Mouse (Mus musculus) thymus, postnatal 25 days (tissue): ENCODE measurements around the gene 4930558K02Rik.

Experiments
- DNase-seq: peaks from one replicate; pipeline ENCODE4 v3.0.0; 2022

The 4930558K02Rik gene

DNA sequence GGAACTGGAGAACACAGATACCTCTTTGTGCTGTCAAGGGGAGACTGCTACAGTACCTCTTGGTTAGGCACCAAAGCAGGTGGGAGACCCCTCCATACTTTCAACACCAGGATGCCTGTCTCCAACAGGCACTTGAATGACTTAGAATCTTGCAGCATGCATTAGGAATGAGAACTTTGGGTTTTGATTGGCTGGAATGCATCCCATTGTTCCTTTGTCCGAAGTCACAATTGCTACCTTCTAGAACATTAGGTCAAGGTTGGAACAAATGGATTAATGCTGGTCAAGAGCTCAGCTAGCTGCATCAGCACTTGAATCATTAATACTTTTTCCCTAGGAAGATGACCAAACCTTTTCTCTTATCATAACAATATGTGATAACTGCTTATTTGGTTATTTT is at the start of gene 4930558K02Rik:
4930558K02Rik (minus strand) TSS at position 101 of the 400 bp plus-strand sequence.
- no peak for DNase-seq

DNA sequence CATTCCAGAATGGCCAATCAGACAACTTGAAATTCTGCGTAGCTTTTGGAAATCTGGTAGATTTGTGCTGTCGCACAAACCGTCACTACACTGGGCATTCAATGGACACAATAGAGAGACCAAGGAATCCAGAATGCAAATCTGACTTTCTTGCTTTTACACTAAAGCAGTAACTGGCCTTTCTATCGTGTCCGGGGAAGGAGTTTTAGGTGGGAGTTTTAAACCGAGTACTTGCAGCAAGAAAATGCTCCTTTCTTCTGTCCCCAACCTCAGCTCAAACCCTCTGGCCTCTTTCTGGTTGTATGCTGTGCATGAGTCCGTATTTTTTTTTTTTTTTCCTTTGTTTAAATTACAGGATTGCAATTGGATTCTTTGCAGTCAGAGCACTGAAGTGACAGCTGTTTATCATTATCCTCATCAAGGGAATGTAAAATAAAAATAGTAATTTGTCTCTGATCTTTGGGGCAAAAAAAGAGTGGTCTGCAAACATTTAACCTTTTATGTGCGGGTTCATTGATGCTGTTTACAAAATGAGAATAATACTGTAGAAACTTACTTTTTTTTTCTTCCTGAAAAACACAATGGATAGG is 44.3 kb upstream of the 4930558K02Rik start:
- DNase-seq = no peak

DNA sequence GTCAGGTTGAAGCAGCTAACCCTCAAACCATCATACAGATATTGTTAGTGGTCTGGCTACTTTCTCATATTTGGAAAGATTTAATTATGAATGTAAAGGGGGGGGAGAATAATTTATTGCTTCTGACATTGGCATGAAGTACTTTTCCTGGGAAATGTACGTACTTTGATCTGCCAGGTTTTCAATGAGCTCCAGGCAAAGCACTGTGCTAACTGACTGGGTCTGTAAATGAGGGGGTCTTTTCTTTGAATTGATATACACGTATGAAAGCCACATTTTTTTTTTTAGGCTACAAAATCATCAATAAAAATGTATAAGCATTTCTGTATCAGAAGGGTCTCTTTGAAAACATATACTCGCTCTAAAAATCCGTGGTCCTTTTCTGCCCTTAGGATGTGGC is 41.3 kb upstream of the 4930558K02Rik start:
- DNase-seq = no peak

DNA sequence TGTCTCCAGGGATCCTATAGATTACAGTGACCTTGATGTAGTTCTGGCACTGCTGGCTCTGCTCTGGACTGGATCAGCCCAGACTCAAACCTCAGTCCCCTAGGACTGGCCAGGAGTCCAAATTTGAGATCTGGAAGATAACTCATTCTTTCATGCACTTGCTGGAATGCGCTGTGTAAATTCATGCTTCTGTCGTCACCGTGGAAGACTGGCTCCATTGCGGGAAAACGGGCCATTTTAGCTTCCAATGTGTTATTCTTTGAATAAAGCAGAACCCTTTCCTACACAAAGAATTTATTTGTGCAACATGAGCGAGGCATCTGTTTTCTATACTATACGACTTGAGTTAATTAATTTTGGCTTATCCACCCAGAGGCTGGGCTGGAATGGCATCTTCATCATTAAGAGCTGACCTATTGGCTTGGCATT is 40.9 kb upstream of the 4930558K02Rik start:
- DNase-seq = no peak

DNA sequence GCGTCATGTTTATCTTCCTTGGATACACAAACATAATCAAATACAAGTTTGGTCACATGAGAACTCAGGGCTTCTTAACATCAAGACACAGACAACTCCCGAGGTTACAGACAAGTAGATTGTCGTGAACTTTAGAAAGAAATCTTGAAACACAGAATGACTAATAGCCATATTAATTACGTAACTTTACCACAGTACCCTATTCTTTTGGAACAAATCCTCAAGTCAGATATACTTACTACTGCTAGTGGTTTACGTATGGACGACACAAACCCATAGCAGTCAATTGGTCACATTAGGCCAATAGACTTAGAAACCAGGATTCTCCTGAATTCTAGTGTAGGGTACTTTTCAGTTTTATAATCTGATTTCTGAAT is 39.2 kb upstream of the 4930558K02Rik start:
- DNase-seq = no peak

DNA sequence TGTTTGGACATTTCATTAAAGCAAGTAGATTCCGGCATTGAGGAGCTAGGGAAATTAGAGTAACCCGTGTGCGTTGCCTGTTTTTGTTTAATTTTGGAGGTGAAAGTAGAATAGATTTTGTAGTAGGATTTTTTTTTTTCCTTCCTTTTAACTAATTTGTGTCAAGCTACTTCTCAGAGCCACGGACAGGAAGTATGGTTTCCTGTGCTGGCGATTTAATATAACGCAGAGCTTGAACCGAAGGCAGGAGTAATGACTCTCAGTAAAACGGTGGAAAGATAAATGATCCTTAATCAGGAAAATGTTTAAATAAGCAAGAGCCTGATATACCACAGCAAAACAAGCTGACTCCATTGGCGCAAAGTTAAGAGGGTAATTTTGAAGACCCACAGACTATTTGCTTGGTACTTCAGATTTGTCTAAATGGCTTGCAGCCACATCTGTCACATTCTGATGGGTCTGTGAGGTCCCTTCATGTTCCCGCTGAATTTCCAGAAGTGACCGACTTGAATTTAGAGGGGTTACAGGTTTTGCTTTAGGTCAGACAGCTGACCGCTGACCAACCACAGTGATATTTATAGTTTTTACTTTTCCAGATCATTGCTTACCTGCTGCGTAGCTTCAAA is 38.7 kb upstream of the 4930558K02Rik start:
- no peak for DNase-seq

DNA sequence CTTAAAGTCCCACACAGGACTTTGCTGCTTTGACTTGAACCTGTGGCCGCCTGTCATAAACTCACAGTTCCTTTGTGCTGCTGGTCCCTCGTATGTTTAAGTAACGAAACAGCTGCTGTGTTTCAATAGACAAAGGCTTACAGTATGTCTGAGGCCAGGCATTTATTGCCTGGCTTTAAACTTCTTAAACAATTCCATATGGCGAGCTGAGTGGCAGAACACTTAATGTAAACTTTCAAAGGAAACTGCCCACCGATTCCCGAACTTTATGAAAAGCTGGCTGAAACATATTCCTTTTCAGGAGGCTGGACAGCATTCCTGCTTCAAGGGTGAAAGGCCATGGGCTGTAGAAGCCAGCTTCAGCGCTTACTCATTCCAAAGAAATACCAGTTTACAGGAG is 37.5 kb upstream of the 4930558K02Rik start:
- DNase-seq = no peak

DNA sequence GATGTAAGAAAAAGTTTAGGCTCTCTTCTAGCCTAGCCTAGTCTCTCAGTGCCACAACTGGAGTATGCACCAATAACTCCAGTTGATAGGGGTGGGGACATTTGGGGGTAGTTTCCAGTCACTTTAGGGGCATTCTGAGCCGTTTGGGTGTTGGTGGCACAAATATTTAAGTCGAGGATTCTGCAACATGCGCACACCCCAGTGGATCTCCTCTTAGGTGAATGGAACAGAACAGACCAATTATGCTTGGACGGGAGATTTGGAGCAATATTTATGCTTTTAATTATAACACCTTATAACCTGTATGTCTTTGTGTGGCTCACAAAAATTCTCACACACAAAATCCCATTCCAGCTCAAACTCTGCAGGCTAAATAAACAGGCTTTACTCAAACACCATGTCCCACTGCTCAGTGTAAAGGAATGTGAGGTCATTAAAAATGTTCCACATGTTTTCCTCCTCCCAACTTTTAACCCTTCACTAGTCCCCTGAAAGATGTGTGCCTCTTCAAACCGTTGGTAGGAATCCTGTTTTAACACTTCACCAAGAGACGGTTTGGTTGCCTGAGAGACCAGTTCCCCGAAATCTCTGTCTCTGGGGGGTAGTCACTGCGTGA is 35.9 kb upstream of the 4930558K02Rik start:
- DNase-seq = no peak

DNA sequence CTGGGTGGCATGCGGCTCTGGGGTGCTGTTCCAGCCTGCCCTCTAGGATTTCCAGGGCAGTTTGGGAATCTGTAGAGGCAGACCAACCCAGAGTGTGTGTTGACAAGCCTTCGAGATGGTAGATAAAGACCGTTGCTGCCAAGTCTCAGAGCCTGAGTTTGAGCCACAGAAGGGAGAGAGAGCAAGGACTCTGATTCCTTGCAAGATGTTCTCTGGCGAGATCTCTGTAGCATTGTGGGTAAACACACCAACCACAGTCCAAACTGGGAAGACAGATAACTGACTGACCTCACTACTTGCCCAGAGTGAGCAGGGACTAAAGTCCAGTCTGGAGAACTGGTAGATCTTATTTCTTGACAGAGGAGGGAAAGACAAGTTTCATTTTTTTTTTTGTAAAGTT is 34.1 kb upstream of the 4930558K02Rik start:
- DNase-seq = no peak

DNA sequence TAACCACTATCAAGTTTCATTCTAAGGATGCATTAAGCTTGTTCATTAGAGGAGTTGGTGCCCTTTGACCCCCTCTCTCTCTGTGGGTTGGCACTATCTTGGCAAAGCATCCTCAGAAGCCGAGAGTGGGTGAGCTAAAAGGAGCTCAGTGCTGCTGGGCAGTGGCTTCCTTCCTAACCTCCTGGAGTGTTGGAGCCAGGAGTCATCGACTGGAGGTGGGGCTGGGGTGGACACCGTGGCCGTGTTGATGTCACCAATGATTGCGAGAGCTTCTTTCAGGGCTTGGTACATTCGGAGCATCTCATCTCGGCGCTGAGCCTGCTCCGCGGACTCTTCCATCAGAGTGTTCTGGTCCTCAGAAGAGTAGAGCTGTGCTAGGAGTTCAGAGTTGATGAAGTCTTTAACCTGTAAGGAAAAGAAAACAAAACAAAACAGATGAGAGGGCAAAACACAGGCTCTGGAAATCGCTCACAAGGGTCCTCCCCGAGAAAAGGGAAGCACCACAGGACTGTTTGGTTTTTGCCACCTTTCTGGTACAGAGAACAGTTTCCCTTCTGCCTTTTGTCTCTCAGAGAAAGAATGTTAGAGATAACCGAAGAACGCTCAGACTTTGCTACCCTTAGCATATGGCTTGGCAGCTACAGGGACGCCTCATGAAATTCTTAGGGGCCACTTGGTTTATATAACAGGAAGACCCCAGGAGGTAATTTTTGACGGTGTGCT is 32.2 kb upstream of the 4930558K02Rik start:
- no peak for DNase-seq

DNA sequence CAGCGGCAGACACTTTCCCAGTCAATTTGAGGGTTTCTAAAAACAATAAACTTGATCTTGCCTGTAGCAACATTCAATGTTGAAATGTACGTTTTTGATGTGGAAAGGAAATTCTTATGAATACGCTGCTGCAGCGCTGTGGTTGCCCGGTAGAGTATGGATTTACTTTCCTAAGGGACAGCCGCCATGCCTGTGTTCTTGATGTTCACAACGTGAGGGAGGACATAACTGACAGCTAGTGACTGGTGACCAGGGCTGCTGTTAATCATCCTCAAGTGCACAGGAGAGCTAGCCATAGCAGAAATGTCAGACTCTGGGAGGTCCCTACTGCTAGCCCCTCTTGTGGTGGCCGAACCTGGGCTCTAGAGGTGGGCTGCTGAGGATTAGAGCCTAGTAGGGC is 29.6 kb upstream of the 4930558K02Rik start:
- no peak for DNase-seq

DNA sequence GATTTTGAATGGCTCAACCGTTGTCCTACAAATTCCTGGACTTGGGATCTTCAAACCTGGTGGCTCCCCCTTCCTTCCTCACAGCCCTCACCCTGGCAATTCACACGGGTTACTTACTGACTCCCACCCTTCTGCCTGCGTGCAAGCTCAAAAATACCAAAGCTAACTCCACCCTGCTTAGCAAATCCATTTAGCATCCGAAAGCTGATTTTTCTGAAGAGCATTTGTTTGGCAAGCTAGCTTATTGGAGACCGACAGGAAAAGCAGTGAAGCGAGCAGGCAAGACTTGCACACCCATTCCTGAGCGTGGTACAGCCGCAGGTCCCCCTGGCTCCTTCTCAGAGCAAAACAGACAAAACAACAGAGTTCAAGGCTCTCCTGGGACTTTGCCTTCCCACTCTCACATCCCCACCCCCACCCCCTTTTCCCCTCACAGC is 29.2 kb upstream of the 4930558K02Rik start:
- DNase-seq = no peak

DNA sequence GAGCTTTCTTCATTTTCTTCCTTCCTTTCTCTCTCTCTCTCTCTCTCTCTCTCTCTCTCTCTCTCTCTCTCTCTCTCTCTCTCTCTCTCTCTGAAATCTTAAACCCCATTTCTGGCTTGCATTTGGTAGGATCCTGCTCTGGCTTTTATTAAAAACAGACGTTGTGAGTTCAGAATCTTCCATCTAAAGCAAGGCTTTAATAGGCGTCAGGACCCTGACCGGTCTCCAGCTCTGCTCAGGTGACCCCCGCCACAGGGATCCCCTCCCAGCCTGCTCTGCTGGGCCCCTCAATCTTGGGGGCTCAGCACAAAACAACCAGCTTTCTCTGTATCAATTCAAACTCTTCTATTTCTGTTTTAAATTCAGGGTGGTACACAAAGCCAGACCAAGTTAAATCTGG is 28.8 kb upstream of the 4930558K02Rik start:
- no peak for DNase-seq

DNA sequence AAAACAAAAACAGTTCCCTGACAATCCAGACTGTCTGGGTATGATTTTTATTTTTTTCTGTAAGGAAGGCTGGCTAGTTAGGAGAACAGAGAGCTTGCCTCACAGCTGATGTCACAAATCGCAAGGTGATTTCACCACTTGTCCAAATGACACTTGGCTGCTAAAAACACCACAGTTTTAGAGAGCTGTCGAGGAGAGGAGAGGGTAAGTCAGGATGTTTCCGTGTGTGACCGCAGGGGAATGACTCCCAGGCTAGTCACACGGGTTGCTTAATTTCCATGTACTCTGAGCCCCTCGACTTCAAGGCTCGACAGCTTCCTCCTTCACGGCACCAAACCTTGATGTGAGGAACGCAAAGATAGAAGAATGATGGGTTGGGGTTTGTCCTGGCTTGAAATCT is 26.7 kb upstream of the 4930558K02Rik start:
- no peak for DNase-seq

DNA sequence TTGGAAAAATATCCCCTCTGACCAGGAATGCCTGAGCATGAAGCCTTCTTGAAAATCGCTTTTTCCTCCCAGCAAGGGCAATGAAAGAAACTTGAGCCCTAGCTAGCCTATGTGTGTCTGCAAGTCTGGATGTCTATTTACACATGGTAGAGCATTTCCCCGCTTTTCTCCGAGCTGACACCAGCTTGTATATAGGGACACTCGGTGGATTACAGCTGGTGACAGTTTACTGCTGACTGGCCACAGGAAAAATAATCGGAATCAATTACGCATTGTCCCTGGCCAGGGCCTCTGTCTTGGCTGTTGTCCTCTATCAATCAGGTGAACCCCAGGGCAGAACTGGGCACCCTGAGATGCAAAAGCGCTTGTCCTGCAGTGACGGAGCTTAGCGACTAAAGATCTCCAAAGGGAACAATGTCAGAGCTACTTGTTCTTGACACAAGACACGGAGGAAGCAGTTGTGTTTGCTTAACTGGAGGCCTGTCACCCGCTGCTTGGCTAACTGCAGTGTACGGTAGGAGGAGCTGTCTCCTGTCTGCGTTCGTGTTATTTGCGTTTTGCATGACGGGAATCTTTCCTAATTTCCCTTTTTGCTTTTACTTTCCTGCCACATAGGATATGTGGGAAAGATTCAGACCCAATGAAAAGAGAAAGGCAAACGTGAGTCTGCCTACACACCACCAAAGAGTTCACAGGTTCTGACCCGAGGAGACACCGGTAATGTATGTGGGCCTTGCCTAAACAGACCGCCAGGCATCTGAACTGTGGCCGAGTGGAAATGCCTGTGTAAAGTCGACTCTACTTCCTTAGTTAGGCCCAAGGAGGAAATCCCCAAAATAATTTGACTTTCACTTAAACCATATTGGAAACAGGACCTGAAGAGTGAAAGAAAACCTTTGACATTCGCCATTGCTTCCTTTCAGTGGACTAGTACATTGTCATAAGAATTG is 25.7 kb upstream of the 4930558K02Rik start:
- DNase-seq = peak; percentile 9

DNA sequence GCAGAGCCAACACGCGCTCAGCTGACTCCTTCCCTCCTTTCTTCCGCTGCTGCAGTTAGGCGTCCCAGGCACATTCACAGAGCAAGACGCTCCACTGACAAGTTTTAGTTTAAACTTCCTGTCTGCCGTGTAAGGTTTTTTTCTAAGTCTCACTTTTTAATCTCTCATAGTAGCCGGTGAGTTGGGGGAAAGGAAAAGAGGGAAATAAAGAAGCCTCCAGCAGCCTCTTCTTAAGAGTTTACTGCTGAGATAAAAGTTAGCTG is 25.0 kb upstream of the 4930558K02Rik start:
- no peak for DNase-seq

DNA sequence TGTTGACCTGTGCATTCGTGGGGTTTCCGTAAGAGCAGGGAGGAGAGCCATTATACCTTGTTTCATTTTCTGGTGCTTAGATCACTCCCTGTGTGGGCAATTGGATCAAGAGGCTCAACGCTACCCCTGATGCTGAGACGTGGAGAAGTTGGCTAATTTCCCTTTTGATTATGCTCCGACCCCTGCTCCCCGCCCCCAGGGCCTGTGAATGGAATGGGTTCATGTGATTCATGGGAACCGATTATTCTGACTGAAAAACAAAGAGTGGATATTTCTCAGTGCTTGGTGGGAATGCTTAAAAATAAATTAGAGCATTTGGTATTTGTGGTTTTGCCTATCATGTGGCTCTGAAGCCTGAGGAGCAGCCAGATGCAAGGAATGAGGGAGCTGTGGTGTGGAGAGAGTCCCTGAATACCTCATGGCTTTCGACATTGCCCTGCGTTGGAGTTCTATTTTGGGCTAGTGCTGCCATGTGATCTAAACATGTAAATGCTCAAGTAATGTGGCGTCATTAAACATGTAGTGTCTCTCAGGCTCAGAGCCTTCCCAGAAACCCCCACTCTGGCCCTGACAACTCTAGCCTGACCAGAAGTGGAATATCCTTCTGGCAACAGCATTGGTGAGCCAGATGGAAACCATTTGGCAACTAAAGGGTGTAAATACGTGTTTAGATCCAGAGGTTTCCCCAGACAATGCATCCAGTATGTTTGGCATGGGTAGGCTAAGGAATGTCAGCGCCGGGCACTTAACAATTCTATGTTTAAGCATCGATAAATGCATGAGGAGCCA is 24.5 kb upstream of the 4930558K02Rik start:
- DNase-seq = no peak

DNA sequence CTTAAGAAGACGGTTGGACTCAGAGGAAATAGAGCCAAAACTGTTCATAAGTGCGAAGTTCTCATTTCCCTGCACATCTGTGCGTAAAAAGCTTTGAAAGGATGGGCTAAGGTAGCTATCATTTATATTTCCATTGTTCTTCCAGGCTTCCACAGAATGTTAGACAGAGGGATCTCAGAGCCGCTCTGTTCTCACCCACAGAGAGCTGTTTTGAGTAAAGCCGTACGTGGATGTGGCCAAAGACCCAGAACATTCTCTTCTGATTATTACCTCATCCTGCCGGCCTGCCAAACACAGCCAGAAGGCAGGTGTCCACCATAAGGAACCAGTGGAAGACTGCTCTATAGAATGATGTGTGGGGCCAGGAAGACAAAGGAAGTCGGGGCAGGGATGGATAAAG is 21.9 kb upstream of the 4930558K02Rik start:
- DNase-seq = no peak

DNA sequence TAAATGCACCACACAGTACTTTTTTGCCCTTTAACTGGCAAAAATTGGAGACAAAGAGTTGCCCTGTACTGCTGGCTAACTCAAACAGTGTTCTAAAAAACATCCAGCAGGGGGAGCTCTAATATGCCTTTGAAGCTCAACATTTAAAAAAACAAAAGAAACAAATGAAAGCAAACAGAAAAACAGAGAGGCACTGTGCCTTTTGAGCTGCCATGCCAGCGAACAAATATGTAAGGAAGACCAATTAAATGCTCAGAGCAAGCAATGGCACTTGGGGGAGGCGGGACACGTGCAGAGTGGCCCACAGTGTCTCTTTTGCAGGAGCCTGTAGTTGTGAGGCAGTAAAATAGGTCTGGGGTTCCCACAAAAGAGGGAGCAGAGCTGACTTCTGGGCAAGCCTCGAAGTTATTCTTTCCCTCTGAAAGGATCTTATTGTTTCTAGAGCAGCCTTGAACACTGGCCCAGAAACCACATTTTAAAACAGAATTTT is 20.5 kb upstream of the 4930558K02Rik start:
- peak; percentile 50 for DNase-seq

DNA sequence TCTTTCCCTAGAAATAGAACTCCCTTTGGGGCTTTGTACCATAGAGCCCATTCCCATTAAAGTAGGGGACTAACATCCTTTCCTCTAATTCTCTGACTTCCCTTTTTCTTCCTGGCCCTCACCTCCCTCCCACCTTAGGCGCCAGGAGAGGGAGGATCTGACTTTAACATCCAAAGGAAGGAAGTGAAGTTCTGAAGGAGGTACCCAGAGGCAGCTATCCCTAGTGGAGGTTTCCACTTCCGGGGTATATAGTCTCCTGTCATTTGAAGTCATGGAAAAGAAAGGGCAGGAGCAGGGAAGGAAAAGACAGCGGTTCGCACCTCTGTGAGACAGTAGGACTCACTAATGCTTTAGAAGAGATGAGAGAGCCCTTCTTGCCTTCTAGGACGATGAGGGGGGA is 19.9 kb upstream of the 4930558K02Rik start:
- peak; percentile 13 for DNase-seq

DNA sequence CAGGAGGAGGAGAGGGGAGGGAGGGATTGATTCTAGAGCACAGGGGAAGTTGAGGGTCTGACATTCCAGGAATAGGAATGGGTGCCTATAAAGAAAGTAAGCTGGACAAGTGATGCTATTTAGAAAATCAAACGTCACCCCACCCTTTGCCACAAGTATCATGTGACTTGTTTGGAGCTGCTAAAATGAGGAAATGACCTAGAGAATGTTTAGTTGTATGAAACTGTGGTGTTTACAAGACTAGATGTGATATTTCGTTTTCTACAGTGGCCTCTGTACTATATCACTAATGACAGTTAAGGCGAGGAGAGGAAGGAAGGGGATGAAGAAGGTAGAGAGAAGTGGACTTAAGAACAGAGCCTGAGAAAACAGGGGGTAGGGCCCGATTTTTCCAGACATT is 19.3 kb upstream of the 4930558K02Rik start:
- DNase-seq = no peak

DNA sequence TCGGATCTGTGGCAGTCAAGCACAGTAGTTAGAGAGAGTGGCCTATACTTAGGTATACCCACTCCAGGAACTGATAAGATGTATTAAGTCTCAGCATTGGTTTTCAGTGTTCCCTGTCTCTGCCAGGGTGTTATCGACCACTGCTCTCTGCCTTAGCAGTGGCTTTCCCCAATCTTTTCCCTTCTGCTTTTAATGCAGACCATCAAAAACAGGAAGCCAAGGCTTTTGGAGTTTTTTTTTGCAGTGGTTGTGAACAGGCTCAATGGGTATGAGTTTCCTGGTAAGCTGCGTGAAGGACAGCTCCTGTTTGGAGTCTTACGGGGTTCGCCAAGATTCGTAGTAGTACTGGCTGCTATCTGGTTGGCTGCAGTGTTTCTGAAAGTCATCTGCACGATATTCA is 13.0 kb upstream of the 4930558K02Rik start:
- DNase-seq = no peak
